Mouse (Mus musculus) fat pad, adult 2 months (tissue): ENCODE measurements at regions not wholly inside any gene's neighbourhood (a gene's known extent, or its start where the extent isn't known, plus 50 kb on each side); places are given as distances from the start of the nearest gene placed in this dataset.
"Not testable (repeated sequence)": the region's sequence is repeated elsewhere in the genome, so short reads cannot be mapped to it uniquely, and the experiment has no call there.

Experiments used
- DNase-seq: peaks from one replicate; pipeline ENCODE4 v3.0.0-alpha.2; 2011; ENCODE audit warnings: low read depth, low spot score; ENCODE audit errors: extremely low read depth

- DNase-seq = no peak
Measured at GRCm38 (mm10) chr7:58310096-58310495, 345.9 kb upstream of the Atp10a start.

- DNase-seq = no peak
Measured at GRCm38 (mm10) chr7:58322381-58322780, 333.6 kb upstream of the Atp10a start.

- no peak for DNase-seq
Measured at GRCm38 (mm10) chr7:58367384-58367783, 288.6 kb upstream of the Atp10a start.

- DNase-seq = no peak
Measured at GRCm38 (mm10) chr7:58383401-58383800, 272.6 kb upstream of the Atp10a start.

GRCm38 (mm10) chr7:58388326-58388725 lies 267.6 kb upstream of the Atp10a start:
- DNase-seq = no peak

GRCm38 (mm10) chr7:58392391-58393115 lies 263.4 kb upstream of the Atp10a start:
- no peak for DNase-seq

GRCm38 (mm10) chr7:58397992-58398391 lies 258.0 kb upstream of the Atp10a start:
- DNase-seq = no peak

GRCm38 (mm10) chr7:58398558-58399144 lies 257.3 kb upstream of the Atp10a start:
- DNase-seq = no peak

- peak; percentile 31 for DNase-seq
Measured at GRCm38 (mm10) chr7:58399145-58399604, 256.8 kb upstream of the Atp10a start.

- DNase-seq = no peak
Measured at GRCm38 (mm10) chr7:58399651-58400050, 256.3 kb upstream of the Atp10a start.

- DNase-seq = no peak
Measured at GRCm38 (mm10) chr7:58400594-58400993, 255.4 kb upstream of the Atp10a start.

- DNase-seq = no peak
Measured at GRCm38 (mm10) chr7:58436888-58437625, 218.9 kb upstream of the Atp10a start.

- DNase-seq = no peak
Measured at GRCm38 (mm10) chr7:58442535-58443184, 213.3 kb upstream of the Atp10a start.

- DNase-seq = no peak
Measured at GRCm38 (mm10) chr7:58443297-58443696, 212.7 kb upstream of the Atp10a start.

GRCm38 (mm10) chr7:58445781-58446180 lies 210.2 kb upstream of the Atp10a start:
- DNase-seq = no peak

GRCm38 (mm10) chr7:58446261-58446660 lies 209.7 kb upstream of the Atp10a start:
- DNase-seq = no peak

- DNase-seq = no peak
Measured at GRCm38 (mm10) chr7:58448727-58449126, 207.2 kb upstream of the Atp10a start.

- no peak for DNase-seq
Measured at GRCm38 (mm10) chr7:58451981-58452380, 204.0 kb upstream of the Atp10a start.

- DNase-seq = not testable (repeated sequence)
Measured at GRCm38 (mm10) chr7:58458146-58458545, 197.8 kb upstream of the Atp10a start.

GRCm38 (mm10) chr7:58460939-58461338 lies 195.0 kb upstream of the Atp10a start:
- no peak for DNase-seq

- no peak for DNase-seq
Measured at GRCm38 (mm10) chr7:58473150-58473549, 182.8 kb upstream of the Atp10a start.
